Mouse (Mus musculus) MEL (cell line): ENCODE results near the gene Ezr.

Experiments used
- CTCF ChIP-seq, 3 experiments: IDR thresholded peaks in 2 of 3; conservative IDR thresholded peaks in 1 of 3; 2 replicates each; pipeline ENCODE4 v1.5.1; 2011 to 2012; ENCODE audit warnings: low read length in 3 of 3, low read depth in 2 of 3, mild to moderate bottlenecking in 2 of 3, improper control_type of control experiment in 1 of 3, inconsistent platforms in 1 of 3, mixed read lengths in 1 of 3, moderate library complexity in 1 of 3; ENCODE audit not compliant: control insufficient read depth in 1 of 3, insufficient read depth in 1 of 3, poor library complexity in 1 of 3, severe bottlenecking in 1 of 3
- MAFK ChIP-seq: IDR thresholded peaks from 2 replicates; pipeline ENCODE4 v1.6.1; 2011; ENCODE audit warnings: low read depth, mild to moderate bottlenecking, low read length, improper control_type of control experiment, borderline replicate concordance
- MAX ChIP-seq: IDR thresholded peaks from 2 replicates; pipeline ENCODE4 v1.6.1; 2011; ENCODE audit warnings: low read length, improper control_type of control experiment
- POLR2AphosphoS5 ChIP-seq: IDR thresholded peaks from 2 replicates; pipeline ENCODE4 v1.6.1; 2012; ENCODE audit warnings: low read depth, borderline replicate concordance, mild to moderate bottlenecking, inconsistent platforms, low read length, moderate library complexity, mixed read lengths

GRCm38 (mm10) chr17:6732665-6733064 lies 49.9 kb downstream of the Ezr start:
- TF ChIP-seq CTCF (IDR thresholded peaks at IDR 0.05 in 2 of 3, conservative IDR thresholded peaks at IDR 0.05 in 1 of 3; ENCODE audit: control insufficient read depth in 1 of 3, insufficient read depth in 1 of 3, low read depth in 2 of 3, low read length in 3 of 3, poor library complexity in 1 of 3, severe bottlenecking in 1 of 3) (no peak), MAFK (no peak), POLR2AphosphoS5 (no peak), MAX (no peak)
